Mouse (Mus musculus) fat pad, adult 2 months (tissue): ENCODE measurements around the gene Mlip.
"Not testable (repeated sequence)": the region's sequence is repeated elsewhere in the genome, so short reads cannot be mapped to it uniquely, and the experiment has no call there.

Source experiments
- DNase-seq: peaks from one replicate; pipeline ENCODE4 v3.0.0-alpha.2; 2011; ENCODE audit warnings: low read depth, low spot score; ENCODE audit errors: extremely low read depth

The Mlip gene

DNA sequence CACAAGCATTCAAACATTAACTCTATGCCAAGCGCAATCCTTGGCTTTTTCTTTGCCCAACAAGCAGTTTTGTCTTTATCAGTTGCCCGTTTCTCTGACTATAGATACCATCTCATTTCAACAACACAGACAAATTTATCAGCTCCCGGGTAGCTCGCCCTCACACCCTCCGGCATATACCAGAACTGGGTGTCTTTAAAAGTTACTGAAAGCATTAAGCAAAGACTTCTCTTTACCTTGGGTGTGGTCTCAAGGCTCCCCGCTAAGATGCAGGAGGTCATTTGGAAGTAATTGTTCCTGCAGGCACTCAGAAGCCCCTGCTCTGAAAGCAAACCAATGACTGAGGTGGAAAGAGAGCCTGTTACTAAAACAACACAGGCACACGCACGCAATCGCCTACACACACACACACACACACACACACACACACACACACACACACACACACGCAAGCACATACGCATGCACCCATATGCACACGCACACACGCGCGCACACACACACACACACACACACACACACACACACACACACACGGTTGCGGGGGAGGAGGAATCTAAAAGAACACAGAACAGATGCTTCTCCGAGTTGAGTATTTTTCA, 101.2 kb downstream of the Mlip start:
- no peak for DNase-seq

DNA sequence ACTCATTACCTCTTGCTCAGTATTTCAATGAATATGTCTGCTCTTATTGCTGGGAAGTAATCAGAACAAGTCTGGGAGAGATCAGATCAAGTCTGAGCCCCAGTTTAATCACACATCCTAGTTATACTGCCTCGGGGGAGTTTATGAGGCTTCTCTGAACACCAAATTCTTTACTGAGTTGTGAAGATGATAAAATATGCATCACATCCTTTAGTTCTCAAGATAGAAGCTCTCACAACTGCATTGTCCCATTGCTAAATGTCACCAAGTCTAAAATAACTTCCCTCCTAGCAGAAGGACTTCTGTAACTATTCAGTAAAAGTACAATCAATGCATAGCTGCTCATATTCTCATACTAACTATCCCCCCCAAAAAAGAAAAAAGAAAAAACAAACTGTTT, 154.5 kb downstream of the Mlip start:
- no peak for DNase-seq

DNA sequence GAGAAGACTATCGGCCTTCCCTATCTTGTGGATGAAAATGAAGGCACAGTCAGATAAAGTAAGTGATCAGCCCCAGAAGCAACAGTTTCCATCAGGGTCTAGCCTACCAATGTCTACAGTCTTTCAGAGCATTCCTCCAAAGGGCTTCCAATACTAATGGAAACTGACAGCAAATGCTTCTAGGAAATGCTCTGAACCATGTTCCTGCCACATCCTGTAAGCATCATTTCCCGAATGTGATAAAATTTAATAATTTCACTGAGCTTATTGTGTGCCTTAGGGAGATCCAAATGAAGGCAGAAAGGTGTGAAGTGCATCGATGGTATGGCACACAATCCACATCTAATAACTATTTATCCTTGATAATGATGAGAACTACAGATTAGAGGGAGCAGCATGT, 173.3 kb downstream of the Mlip start:
- no peak for DNase-seq

DNA sequence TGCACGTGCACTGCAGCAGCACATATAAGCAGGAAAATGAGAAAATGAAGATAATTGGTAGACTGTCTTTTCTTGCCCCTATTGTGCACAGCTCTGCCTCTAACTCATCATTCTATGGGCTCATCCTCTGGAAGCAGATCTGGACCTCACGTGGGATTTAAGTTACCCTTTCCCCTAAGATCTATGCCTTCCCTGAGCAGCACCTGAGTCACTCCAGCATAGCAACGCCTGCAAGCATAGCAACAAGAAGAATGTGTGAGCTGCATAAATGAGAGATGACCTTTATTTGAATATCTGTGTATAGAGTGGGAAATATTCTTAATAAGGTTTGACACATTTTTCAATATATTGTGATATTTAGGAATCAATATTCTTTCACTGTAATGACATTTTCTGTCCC, 176.9 kb downstream of the Mlip start:
- no peak for DNase-seq

DNA sequence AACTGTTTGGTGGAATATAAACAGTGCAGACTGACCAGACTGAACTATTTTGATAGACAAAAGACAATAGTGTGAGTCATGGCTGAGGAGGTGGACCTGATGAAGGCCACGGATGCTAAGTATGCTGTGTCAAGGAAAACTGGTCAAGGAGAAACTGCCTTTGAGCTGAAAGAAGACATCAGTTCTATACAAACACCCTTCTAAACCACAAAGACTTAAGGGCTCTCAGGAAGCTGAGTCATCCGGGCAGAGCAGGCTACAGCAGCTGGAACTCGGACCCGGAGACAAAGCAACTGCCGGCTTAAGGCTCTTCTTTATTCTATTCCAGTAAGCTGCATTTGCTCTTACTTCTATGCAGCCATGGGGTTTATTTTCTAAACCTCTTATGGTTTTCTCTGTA, 180.7 kb downstream of the Mlip start:
- no peak for DNase-seq

GRCm38 (mm10) chr9:77165877-77166276, 186.9 kb downstream of the Mlip start:
- DNase-seq: no peak

DNA sequence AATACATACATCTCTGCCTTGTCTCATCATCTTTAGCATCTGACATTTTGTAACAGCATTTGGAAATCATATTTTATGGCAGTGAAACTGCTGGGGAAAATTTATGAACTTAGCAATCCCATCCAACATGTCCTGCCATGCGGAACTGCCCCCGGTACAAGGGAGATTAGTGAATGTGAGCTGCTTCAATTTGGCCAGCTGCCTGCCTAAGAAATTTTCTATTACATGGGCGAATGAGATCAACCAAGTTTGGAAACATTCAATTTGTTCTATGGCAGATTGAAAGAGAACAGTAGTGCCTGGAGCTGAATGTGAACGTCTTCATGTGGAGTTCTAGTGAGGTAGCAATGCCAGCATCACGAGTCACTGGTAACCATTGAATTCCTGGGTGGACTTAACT, 191.0 kb downstream of the Mlip start:
- peak; percentile 96 for DNase-seq

DNA sequence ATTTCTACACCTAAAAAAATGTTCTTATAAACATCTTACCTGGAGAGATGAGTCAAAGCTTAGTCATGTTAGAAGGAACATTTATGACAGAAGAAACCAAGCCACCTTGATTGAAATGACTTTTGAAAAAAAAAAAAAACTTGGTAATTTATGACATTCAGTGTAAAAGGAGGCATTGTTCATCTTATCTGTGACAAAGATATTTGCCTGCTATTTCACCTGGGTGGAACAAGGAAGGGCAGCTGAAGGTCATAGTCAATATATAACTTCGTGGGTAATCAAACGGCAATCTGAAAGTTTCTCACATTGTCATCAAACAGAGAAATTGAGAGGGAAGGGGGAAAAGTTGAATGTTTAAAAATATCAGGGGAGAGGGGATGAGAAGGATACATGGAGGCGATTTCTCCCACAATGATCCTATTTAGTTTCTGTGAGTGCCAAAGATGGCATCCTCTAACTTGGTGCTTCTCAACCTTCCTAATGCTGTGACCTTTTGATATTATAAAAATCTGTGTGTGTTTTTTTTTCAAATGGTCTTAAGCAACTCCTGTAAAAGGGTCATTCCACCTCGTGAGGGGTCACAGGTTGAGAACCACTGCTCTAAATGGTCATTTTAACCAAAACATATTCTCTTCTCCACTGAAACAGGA, 192.4 kb downstream of the Mlip start:
- DNase-seq: no peak

GRCm38 (mm10) chr9:77148518-77149257, 204.1 kb downstream of the Mlip start:
- DNase-seq: no peak

- DNase-seq: no peak
These were observed 233.0 kb downstream of the Mlip start for GRCm38 (mm10) chr9:77119735-77120134.

- no peak for DNase-seq
These were observed 255.9 kb downstream of the Mlip start for GRCm38 (mm10) chr9:77096886-77097285.

GRCm38 (mm10) chr9:77083221-77083620, 269.5 kb downstream of the Mlip start:
- DNase-seq: not testable (repeated sequence)

- DNase-seq: no peak
These were observed 281.1 kb downstream of the Mlip start for GRCm38 (mm10) chr9:77071676-77072075.

GRCm38 (mm10) chr9:77056611-77057010, 296.2 kb downstream of the Mlip start:
- no peak for DNase-seq

DNA sequence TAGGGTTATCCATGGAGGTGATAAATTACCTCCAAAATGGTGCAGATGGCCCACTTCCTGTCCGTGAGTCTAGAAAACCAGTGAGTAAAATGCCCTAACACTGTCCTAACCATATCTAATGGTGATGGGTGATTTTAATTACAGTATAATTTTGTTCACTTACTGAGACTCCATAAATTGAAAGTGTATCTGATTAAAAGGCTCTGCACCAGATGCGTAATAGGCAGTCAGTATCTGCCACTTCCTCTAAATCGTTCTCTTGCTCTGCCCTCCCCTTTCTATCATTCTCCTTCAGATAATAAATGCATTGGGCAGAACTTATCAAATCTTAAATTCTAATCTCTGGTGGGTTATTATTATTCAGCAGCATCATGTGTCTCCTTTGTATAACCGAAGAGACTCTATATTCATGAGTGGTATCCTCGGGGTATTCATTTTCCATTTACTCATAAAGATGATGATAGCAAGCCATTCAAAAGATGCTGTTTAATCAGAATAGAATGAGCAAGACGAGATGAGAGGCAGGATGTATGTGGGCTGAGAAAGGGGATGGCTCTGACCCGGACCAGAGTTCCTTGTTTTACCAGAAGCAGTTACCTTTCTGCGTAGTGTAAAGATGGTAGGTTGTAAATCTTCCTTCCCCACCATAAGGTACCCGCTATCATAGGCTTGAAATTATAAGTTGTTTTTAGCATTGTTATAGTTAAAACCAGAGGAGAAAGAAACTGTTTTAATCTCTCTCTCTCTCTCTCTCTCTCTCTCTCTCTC, 298.2 kb downstream of the Mlip start:
- DNase-seq: no peak
